Mouse (Mus musculus) MEL-GATA-1-ER (cell line): Measurements from ENCODE around the gene Gm4952.

Experiments
- DNase-seq: peaks from one replicate; pipeline ENCODE4 v3.0.0-alpha.2; 2012; ENCODE audit warnings: low read depth; ENCODE audit errors: extremely low read depth

Gm4952 gene

DNA sequence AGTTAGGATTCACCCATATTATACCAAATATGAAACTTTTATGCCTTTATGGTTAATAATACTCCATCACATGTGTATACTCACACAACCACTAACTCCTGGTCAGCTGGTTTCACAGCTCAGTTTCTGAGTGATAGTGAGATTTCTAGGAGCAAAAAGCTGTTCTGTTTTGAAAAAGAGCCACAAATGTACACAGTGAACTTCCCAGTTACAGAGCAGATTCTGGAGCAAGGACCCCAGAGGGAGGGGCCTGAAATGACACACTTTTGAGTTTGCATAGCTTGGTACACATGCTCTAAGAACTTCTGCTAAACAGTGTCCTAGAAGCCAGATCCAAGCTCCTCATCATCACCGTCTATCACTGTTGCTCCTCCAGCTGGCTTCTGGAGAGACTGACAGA is at the start of gene Gm4952:
Gene Gm4952, plus strand, starts transcription at position 301 of the 400 bp plus-strand sequence.
- no peak for DNase-seq

DNA sequence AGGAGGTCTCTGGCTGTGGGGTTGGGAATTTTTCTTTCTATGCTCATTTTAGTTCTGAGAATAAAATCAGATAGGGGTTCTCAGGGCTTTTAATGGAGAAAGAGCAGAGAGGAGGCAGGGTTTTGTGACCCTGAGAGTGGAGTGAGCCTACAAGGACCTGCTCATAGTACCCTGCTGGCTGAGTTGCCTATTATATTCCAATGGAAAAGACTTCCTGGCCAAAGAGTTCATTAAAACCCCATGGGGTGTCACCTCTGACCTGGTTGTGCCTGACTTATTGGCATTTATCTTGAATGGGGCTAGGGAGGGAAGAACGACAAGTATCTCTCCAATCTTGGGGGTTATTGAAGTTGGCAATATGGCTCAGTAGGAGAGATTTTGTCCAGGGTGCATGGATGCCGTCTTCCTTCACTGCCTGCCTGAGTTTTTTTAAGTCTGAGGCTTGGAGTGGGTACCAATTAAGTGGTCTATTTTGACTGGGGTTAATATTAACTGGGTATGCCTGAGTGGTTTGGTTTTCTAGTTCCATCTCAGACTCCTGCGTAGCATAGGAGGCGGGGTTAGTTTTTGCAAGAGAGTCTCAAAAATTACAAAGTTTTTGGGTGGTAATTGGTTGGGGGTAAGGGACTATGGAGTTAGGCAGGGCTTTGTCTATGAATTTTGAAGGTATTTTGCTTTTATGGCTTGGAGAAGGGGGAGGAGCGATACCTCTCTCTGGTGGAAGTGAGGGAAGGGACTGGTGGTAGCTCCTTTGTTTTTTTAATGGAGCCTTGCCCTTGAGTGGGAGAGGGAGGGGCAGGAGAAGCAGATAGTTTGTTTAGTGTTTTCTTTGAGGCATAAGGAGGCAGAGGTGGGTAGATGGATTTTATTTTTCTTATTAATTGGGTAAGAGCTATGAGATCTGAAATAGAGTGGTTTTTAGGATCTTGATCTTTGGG is 49.5 kb upstream of the Gm4952 start:
- DNase-seq: no peak

DNA sequence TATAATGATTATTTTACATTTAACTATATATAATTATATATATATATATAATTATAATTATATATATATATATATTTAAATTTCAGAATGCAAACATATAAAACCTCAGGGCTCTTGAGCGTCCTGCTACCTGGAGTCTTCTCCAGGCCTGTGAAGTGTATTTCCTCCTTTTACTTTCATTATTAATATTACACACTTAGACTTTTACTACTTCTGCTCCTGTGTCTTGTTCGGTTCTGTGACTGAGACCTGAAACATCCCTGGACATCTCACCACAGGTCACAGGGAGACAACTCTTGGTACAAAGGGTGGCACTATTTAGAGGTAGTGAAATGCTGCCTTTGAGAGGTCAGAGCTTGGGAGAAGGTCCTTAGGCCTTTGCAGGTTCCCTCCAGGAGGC is 43.5 kb upstream of the Gm4952 start:
- DNase-seq: no peak

DNA sequence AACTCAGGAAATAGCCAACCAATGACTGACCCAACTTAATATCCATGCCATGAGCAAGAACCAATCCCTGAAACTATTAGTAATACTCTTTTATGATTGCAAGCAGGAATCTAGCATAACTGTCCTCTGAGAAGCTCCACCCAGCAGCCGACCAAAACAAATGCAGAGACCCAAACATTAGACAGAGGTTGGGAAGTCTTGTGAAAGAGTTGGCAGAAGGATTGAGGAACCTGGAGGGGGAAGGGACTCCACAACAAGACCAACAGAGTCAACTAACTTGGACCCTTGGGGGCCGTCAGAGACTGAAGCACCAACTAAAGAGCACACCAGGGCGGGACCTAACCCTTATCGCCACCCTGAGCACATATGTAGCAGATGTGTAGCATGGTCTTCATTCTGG is 41.6 kb upstream of the Gm4952 start:
- no peak for DNase-seq

DNA sequence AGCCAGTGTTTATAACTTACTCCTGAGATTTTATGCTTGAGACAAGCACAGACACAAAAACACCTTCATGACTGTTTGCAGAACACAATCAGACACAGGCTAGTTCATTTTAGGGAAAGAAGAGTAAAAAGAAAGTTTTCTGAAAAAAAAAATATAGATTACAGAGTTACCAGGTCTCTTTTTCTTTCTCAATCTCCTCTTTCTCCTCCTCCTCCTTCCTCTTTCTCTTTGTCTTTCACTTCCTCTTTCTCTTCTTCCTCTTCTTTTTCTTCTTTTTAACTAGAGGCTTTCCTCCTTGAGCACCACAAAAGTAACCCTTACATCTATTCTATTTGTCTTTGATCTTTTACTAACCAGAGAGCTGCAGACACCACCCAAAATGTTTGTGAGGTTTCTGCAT is 35.6 kb upstream of the Gm4952 start:
- DNase-seq: peak; percentile 45

DNA sequence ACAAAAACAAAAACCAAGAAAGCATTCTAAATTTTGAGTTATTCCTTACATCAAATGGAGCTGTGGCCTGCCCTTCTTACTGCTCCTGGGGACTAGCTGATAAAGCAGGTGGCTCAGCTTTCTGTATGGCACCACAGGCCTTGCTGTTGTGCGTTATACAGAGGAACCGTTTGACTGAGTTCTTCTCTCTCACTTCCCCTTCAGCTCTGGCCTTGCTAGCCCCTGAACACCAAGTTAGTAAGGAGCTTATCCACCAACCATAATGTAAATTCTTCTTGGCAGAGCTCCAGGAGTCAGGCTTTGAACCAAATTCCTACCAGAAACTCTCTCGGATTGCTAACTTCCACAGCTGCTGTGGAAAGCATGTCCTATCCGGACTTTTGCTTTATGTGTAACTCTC is 32.8 kb upstream of the Gm4952 start:
- peak; percentile 79 for DNase-seq

DNA sequence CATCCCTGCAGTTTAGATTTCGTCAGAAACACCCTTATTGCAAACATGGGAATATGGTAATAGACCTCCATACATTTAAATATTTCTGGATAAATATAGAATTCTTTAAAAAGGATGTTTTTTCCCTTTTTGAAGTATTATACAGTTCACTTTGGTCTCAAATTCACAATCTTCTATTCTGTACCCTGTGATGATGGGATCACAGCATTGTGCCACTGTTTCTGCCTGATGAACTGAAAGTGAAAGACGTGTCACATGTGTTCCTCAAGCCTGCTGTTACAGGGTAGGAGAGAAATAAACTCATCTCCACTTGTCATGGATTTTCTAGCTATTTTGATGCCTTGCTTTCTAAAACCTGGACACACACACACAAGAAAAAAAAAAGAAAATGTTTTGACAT is 28.9 kb upstream of the Gm4952 start:
- no peak for DNase-seq

DNA sequence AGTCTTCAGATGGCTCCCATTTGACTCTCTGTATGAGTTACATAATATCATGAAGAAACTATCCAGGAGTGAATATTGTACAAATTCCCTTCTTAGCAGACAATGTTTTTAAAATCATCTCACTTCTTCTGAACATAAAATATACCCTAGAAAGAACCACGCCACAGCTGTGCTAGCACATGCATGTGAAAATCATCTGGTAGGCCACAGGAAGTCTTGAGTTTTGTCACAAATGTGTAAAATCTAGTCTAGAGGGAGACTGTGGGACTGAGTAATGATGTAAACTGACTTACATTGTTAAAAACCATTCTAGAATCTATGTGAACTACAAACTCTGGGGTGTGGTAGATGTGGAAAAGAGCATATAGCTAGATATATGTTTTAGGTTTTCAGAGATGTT is 28.1 kb upstream of the Gm4952 start:
- no peak for DNase-seq

DNA sequence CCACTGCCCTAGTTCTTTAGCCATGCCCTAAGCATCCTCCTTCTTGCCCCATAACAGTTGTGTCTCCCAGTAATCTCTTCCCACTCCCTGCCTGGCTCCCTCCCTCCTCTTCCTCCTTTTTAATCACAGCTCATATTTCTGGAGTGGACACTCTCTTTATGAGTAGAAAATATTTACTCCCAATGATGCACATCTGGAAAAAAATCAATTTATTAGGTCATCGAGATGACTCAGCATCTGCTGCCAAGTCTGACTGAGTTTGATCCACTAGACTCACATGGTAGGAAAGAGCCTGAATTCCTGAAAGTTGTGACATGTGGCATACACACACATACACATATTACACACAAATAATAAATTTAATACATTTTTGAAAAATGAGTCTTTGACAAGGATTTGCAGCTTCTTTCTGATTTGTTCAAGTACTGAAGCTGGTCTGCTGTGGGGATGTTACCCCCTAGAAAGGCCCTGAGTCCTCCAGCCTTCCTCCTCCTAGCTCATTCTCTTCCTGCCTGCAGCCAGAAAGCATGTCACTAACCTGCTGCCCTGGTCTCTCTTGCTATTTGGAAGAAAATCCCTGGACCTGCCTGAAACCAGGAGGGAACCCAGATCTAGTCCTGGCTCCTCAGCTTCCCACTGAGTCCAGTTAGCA is 27.0 kb upstream of the Gm4952 start:
- DNase-seq: no peak

DNA sequence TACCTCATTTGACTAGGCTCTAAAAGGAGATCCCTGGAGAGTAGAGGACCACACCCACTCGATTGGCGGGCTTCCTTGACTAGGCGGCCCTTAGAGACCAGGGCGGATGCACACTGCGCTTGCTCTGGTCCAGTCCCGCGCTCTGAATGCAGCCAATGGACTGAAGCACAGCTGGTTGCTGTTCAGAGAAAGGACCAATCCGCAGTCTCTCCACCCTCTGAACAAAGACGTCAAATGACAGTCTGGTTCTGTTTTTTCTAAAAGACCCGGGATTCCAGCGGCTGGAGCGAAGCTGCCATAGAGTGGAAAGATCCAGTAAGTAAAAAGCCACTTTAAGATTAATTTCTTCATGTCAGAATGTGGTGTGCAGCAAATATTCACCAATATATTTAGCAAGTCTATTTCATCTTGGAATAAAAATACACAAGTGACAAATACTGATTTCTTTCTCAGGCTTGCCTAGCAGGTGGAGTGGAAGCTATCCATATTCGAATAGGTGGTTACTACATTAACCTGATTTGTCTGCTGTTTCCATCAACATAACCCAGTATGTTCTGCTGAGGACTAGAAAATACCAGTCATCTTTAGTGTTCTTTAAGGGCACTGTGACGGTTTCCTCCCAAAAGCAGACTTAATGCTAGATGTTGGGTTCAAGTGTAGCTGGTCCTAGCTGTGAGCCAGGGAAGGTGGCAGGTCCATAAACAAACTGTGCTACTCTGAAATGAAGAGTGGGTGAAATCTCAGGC is 26.3 kb upstream of the Gm4952 start:
- peak; percentile 98 for DNase-seq

DNA sequence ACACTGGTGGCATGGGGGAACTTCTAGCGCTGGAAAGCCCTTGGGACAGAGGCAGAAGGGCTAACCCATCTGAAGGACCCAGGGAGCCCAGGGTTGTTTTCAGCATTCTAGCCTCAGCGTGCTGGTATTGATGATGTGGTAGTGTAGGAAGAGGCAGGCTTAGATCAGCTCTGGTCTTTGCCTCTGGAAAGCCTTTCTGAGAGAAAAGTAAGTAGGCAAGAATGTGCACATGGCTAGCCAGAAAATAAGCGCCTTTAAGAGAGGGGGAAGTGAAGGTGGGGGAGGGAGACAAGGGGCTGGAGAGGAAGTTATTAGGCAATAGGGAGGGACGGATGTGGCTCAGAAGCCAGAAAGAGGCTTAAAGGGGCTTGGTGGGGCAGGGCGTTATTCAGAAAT is 25.8 kb upstream of the Gm4952 start:
- DNase-seq: peak; percentile 82

DNA sequence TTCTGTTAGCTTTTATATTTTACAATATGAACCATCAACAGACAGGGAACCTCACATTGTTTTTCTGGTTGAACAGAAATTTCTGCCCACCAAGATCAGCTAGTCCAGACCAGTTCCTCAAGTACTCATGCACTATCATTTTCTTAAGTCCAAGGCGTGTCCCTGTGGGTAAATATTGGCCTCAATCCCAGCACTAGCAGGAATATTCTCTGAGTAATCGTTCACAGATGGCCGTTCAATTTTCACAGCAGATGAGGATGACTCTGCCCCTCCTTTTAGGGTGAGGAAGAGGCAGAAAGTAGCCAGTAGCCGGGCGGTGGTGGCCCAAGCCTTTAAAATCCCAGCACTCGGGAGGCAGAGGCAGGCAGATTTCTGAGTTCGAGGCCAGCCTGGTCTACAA is 24.7 kb upstream of the Gm4952 start:
- peak; percentile 55 for DNase-seq

DNA sequence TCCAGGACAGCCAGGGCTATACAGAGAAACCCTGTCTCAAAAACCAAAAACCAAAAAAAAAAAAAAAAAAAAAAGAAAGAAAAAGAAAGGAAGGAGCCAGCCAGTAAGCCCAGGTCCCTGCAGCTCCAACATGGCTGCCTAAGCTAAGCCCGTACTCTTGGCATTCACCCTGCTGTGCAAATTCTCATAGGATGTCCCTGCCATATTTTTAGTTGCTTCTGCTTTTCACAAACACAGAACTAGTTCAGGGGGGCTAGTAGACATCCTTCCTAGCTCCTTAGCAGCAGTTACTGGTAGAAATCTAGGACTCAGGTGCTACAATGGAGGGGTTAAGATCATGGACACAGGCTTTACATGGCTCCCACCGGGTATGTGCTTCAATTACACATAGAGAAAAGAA is 24.3 kb upstream of the Gm4952 start:
- DNase-seq: no peak

DNA sequence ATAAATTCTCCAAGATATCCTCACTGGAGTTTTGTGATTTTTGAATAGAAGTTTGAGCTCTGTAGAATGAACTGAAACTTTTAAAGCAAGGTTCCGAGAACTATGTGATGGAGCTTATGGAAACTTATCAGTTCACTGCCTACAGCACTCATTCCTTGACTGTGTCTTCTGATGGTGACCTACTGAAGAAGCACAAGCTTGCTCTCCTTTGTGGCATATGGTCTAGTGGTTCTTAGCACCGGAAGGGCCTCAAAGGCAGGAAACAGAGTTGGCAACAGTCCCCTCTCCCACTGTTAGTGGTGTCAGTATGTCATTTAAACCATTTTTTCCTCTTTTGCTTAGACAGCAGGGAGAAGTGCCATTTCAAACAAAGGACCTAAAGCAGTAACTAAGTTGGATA is 23.1 kb upstream of the Gm4952 start:
- no peak for DNase-seq

DNA sequence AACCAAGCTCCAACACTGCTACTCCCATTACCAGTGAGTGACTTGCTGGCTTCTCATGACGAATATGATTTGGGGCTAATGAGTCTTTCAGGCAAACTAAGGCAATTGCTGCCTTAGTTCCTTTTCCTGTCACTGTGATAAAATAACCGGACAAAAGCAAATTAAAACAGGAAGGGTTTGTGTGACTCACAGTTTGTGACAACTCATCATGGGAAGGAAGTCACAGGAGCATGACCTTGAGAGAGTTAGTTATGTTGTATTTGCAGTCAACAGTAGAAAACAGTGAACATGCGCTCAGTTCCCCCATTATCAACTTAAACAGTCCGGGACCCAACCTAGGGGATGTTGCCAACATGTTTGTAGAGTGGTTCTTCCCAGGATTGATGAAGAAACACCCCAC is 14.5 kb upstream of the Gm4952 start:
- no peak for DNase-seq

DNA sequence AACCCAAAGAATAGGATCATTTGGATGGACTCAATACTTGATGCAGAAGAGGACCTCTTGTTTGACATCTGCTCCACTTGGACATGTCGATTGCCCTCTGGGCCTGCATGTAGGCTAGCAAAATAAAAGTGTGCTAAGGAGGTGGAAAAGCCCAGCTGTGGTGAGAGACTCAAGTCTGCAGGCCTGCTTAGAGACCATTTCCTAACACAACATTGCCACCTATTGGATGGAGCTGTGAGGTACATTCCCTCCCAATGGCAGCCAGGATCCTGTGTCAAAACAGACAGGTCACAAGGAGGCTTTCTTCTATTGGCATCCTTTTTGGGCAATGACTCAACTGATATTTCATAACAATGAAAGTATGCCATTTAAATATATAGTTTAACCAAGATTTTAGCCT is 7.9 kb upstream of the Gm4952 start:
- DNase-seq: peak; percentile 36

DNA sequence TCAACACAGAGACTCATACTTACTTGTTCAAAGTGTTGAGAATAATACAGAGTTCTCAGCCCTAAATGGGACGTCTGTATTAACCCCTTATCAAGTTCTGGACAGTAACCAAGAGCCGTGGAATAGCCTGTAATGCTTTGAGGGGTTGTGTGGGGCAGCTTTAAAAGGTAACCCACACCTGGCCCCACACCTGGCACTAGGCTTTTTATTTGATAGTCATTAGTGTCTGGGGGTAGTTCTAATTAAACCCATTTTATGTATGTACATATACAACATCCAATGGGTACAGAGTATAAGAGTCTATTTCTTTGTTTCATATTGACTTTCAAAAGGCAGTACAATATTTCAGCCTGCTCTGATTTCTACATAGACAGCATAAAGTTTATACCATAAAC is 4.6 kb upstream of the Gm4952 start:
- no peak for DNase-seq

DNA sequence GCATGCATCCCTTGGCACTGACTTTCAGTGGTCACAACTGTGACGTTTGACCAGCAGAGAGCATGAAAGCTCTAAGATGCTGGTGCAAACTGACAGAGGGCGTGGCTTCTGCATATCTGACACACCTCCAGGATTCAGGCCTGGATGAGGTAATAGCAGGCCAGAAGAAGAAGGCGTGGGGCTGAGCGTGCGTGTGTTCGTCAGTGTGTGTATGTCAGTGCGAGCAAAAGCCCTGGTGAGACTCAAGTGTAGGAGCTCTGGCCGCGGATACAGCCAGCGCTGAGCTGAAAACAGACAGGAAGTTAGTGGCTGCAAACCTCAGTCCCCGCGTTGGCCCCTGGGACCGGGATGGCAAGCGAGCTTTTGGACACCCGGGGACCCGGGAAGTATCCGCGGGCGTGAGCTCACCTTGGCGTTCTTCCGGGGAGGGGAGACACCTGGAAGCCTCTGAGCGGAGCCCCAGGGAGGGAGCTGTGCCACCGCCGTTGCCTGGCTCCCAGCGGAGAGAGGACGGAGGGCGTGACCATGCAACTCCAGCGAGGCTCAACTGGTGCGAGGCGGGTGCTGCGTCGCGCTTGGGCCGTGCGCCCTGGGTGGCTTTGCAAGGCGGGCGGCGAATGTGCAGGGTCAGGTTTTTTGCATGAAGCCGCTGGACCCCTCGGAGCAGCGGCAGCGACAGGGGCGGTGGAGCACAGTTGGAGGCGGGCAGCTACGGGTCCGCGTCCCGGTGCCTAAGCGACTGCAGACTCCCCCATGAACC is 4.1 kb upstream of the Gm4952 start:
- no peak for DNase-seq

DNA sequence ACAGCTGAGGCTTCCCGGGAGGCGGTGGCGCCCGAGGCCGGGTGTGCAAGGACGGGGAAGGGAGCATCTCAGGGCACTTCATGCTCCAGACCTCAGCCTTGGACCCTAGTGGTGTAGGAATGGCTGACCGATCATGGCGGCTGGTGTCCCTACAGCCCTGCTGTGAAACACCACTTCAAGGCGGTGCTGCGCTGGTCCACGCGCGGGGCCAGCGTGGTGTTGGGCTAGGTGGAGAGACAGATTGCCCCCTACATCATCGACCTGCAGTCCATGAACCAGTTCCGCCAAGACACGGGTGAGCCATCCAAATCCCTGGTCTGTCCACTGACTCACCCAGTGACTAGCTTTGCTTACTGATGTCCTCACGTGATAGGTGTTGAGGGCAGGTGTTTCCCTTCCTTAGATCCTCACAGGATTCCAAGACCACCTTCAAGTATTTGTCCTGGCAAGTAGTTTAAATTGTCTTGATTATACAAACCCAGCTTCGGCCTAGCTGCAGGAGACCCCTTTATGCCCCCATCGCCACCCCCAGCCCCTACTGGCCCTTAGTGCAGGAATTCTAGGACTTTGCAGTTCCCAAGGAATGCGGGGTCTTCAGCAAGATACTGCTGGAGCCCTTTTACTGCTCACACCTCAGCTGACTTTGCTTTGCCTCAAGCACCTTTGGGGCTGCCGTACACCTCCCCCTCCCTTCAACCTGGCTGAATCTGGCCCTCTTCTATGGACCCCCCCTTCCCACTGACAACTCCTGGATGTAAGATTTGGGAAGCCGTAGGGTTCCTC is 3.3 kb upstream of the Gm4952 start:
- DNase-seq: no peak

DNA sequence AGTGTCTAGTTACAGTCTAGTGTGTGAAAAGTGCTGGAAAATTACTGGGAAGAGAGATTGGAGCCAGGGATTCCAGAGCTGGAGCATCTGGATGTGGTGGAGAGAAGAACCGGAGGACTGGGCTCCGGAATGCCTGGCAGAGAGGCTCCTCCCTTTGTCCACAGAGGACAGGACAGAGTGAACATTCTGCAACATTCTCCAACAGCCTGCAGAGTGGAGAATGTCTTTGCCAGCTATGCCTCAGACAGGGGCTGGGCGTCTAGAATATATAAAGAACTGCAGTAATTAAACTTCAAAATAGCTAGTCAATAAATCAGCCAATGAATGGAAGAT is 2.7 kb upstream of the Gm4952 start:
- no peak for DNase-seq

DNA sequence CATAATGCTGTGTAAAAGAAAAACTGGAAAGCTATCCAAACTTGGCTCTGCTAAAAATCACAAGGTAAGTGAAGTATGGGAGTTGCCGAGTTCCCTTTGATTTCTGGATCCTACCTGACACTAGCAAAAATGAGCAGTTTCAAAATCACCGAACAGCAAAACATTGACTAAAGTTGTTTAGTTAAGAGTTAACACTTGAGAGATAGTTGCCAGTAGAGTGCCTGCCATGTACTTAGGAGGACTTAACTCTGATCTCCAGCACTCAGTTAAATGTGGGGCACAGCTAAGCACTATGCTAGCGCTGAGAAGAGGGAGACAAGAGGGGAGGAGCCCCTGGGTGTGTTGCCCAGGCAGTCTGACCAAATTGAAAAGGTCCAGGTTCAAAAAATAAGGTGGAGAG is 1.1 kb upstream of the Gm4952 start:
- no peak for DNase-seq
